Mouse (Mus musculus) midbrain, postnatal 0 days (tissue): ENCODE measurements at regions not wholly inside any gene's neighbourhood (a gene's known extent, or its start where the extent isn't known, plus 50 kb on each side); places are given as distances from the start of the nearest gene placed in this dataset.

Experiments
- ATAC-seq: fragments of 200-750 bp; cut with Nextera tagmentation; 2 replicates; pipeline ENCODE4 v1.8.0; 2017; ENCODE audit warnings: moderate number of reproducible peaks, mild to moderate bottlenecking, moderate TSS enrichment, moderate library complexity; ENCODE audit not compliant: low FRiP score
- DNase-seq: peaks from one replicate; pipeline ENCODE4 v3.0.0-alpha.2; 2015; ENCODE audit warnings: low spot score
- H3K27ac ChIP-seq: fragments of 300-500 bp; sonication (generic); 2 replicates; pipeline ENCODE4 v1.5.1; 2014; ENCODE audit warnings: low read depth, mild to moderate bottlenecking, low read length, mixed read lengths
- H3K27me3 ChIP-seq: fragments of 300-500 bp; sonication (generic); 2 replicates; pipeline ENCODE4 v1.6.1; 2014; ENCODE audit warnings: low read length, control low read depth, mixed read lengths; ENCODE audit not compliant: insufficient read depth
- H3K36me3 ChIP-seq: fragments of 300-500 bp; sonication (generic); 2 replicates; pipeline ENCODE4 v1.6.1; 2014; ENCODE audit warnings: low read length, control low read depth, mixed read lengths; ENCODE audit not compliant: insufficient read depth
- H3K4me1 ChIP-seq: fragments of 300-500 bp; sonication (generic); 2 replicates; pipeline ENCODE4 v1.6.1; 2014; ENCODE audit warnings: mild to moderate bottlenecking, control low read depth, antibody characterized with exemption, low read length, mixed read lengths; ENCODE audit not compliant: insufficient read depth
- H3K4me2 ChIP-seq: fragments of 300-500 bp; sonication (generic); 2 replicates; pipeline ENCODE4 v1.6.1; 2014; ENCODE audit warnings: low read depth, mild to moderate bottlenecking, low read length, mixed read lengths; ENCODE audit not compliant: poor library complexity, severe bottlenecking
- H3K4me3 ChIP-seq: fragments of 300-500 bp; sonication (generic); 2 replicates; pipeline ENCODE4 v1.5.1; 2014; ENCODE audit warnings: low read depth, mild to moderate bottlenecking, low read length, moderate library complexity
- H3K9ac ChIP-seq: fragments of 300-500 bp; sonication (generic); replicated peaks from 2 replicates; pipeline ENCODE4 v1.6.1; 2014; ENCODE audit warnings: mild to moderate bottlenecking, low read length, moderate library complexity, mixed read lengths; ENCODE audit not compliant: poor library complexity, severe bottlenecking
- H3K9me3 ChIP-seq: fragments of 300-500 bp; sonication (generic); 2 replicates; pipeline ENCODE4 v1.6.1; 2016; ENCODE audit warnings: low read length, control low read depth
- CTCF ChIP-seq: IDR thresholded peaks from 2 replicates; pipeline ENCODE4 v1.5.1; 2016; ENCODE audit warnings: antibody characterized with exemption, mild to moderate bottlenecking
- WGBS: fragments of 180-500 bp; shearing (Covaris S2); extraction: QIAGEN DNeasy Blood & Tissue Kit; methylation state at CpG from one replicate; pipeline ENCODE4 v1.1.7; 2014; 5-methylcytosine and 5-hydroxymethylcytosine counted together

- Histone ChIP-seq H3K36me3 (no peaks in the 10 kb centered on the region), H3K4me2 (no peak overlapping the region), H3K27ac (no peak overlapping the region), H3K27me3 (no peaks in the 10 kb centered on the region), H3K4me1 (no peaks in the 10 kb centered on the region), H3K9me3 (no peaks in the 10 kb centered on the region), H3K4me3 (no peak overlapping the region), H3K9ac (no peak overlapping the region)
- no peak for ATAC-seq
- TF ChIP-seq CTCF = no peak
- WGBS = 90% methylated on average over 3 of the region's 3 CpGs
- no peak for DNase-seq
Observed at GRCm38 (mm10) chr2:117660217-117660924, 317.6 kb upstream of the Rasgrp1 start.

- Histone ChIP-seq H3K4me1 (no peaks in the 10 kb centered on the region), H3K27me3 (no peaks in the 10 kb centered on the region), H3K9me3 (no peaks in the 10 kb centered on the region), H3K36me3 (no peaks in the 10 kb centered on the region), H3K4me2 (no peak overlapping the region), H3K4me3 (no peak overlapping the region), H3K27ac (no peak overlapping the region), H3K9ac (no peak overlapping the region)
- DNase-seq (no peak), ATAC-seq (no peak)
- TF ChIP-seq CTCF = no peak
Observed at GRCm38 (mm10) chr2:117662653-117663052, 319.9 kb upstream of the Rasgrp1 start.

- no peak for TF ChIP-seq CTCF
- ATAC-seq = no peak
- 72% methylated on average over 3 of the region's 3 CpGs for WGBS
Observed at GRCm38 (mm10) chr2:117666528-117666927, 323.7 kb upstream of the Rasgrp1 start.

GRCm38 (mm10) chr2:117668137-117668536 is 325.3 kb upstream of the Rasgrp1 start:
- H3K9ac ChIP-seq = no peak overlapping the region
- no peak for ATAC-seq
- no peak for TF ChIP-seq CTCF
- no peak overlapping the region for H3K4me2 ChIP-seq
- H3K9me3 ChIP-seq = no peaks in the 10 kb centered on the region
- DNase-seq = no peak
- H3K36me3 ChIP-seq = no peaks in the 10 kb centered on the region
- H3K27ac ChIP-seq = no peak overlapping the region
- H3K4me1 ChIP-seq = no peaks in the 10 kb centered on the region
- H3K27me3 ChIP-seq = no peaks in the 10 kb centered on the region
- no peak overlapping the region for H3K4me3 ChIP-seq

More at GRCm38 (mm10) chr2:117666528-117666927, 323.7 kb upstream of the Rasgrp1 start:
- H3K4me2 ChIP-seq = no peak overlapping the region
- no peaks in the 10 kb centered on the region for H3K27me3 ChIP-seq
- H3K4me1 ChIP-seq = no peaks in the 10 kb centered on the region
- no peak overlapping the region for H3K9ac ChIP-seq
- H3K27ac ChIP-seq = no peak overlapping the region
- no peak for DNase-seq
- no peak overlapping the region for H3K4me3 ChIP-seq
- no peaks in the 10 kb centered on the region for H3K36me3 ChIP-seq
- no peaks in the 10 kb centered on the region for H3K9me3 ChIP-seq

GRCm38 (mm10) chr2:117674877-117675276 is 332.1 kb upstream of the Rasgrp1 start:
- H3K27me3 ChIP-seq = no peaks in the 10 kb centered on the region
- H3K9me3 ChIP-seq = no peaks in the 10 kb centered on the region
- DNase-seq (no peak), ATAC-seq (no peak)
- TF ChIP-seq CTCF = no peak
- H3K4me1 ChIP-seq = no peaks in the 10 kb centered on the region
- no peak overlapping the region for H3K4me2 ChIP-seq
- no peak overlapping the region for H3K9ac ChIP-seq
- H3K36me3 ChIP-seq = no peaks in the 10 kb centered on the region
- 78% methylated on average over 1 of the region's 1 CpGs for WGBS
- H3K27ac ChIP-seq = no peak overlapping the region
- no peak overlapping the region for H3K4me3 ChIP-seq

DNA sequence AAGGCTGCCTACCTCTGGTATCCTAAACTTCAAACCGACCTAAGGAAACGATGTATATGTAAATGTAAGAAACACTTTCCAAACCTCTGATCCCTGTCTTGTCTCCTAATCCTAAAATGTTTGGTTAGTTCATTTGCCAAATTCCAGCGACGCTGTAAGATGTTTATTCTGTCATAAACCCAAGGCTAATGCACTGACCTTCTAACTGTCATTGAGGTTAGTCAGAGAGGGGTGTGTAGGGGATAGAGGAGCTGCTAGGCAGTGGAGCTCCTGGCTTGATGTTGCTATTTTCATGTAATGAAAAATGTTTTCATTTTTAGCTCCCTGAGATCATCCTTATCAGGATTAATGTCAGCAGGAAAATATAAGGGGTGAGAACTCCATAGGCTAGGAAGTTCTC is 335.8 kb upstream of the Rasgrp1 start:
- Histone ChIP-seq H3K9ac (no peak overlapping the region), H3K9me3 (no peaks in the 10 kb centered on the region), H3K27ac (no peak overlapping the region), H3K36me3 (no peaks in the 10 kb centered on the region), H3K4me1 (no peaks in the 10 kb centered on the region), H3K4me3 (no peak overlapping the region), H3K4me2 (no peak overlapping the region), H3K27me3 (no peaks in the 10 kb centered on the region)
- DNase-seq (no peak), ATAC-seq (no peak)
- TF ChIP-seq CTCF = no peak
- 72% methylated on average over 4 of the region's 4 CpGs for WGBS
